Mouse (Mus musculus) hindbrain, embryonic 10.5 days (tissue): ENCODE measurements around the gene Spice1. TPM values are rescaled to one million over a fixed set of nuclear protein-coding genes. Genes with fewer than 3 reads are reported as not detected.

ENCODE experiments used
- DNase-seq: peaks from one replicate; pipeline ENCODE4 v3.0.0-alpha.2; 2017; ENCODE audit warnings: low spot score
- H3K27ac ChIP-seq: fragments of 300-500 bp; sonication (generic); 2 replicates; pipeline ENCODE4 v1.5.1; 2016; ENCODE audit warnings: mild to moderate bottlenecking, moderate library complexity
- H3K27me3 ChIP-seq: fragments of 300-500 bp; sonication (generic); 2 replicates; pipeline ENCODE4 v1.6.1; 2016; ENCODE audit warnings: mild to moderate bottlenecking; ENCODE audit not compliant: poor library complexity, insufficient read depth, severe bottlenecking
- H3K36me3 ChIP-seq: fragments of 300-500 bp; sonication (generic); 2 replicates; pipeline ENCODE4 v1.6.1; 2016; ENCODE audit warnings: mild to moderate bottlenecking, moderate library complexity
- H3K4me1 ChIP-seq: fragments of 300-500 bp; sonication (generic); replicated peaks from 2 replicates; pipeline ENCODE4 v1.6.1; 2016; ENCODE audit warnings: mild to moderate bottlenecking
- H3K4me3 ChIP-seq: fragments of 300-500 bp; sonication (generic); 2 replicates; pipeline ENCODE4 v1.5.1; 2016; ENCODE audit warnings: mild to moderate bottlenecking, moderate library complexity
- H3K9me3 ChIP-seq: fragments of 300-500 bp; sonication (generic); 2 replicates; pipeline ENCODE4 v1.6.1; 2016; ENCODE audit warnings: mild to moderate bottlenecking, moderate library complexity
- WGBS: fragments of 180-500 bp; shearing (Covaris S2); methylation state at CpG from one replicate; pipeline ENCODE4 v1.1.7; 2016; 5-methylcytosine and 5-hydroxymethylcytosine counted together
- polyA plus RNA-seq: library from polyadenylated mRNA; unstranded; fragments of >200 nt; fragmentation: Nextera tagmentation; extraction: Ambion mirVana; gene quantifications from 2 replicates; pipeline ENCODE4 v1.2.1, GENCODE M21; 2016

The Spice1 gene
- polyA plus RNA-seq, result 21.7 and 28.1 TPM in 2 replicates

DNA sequence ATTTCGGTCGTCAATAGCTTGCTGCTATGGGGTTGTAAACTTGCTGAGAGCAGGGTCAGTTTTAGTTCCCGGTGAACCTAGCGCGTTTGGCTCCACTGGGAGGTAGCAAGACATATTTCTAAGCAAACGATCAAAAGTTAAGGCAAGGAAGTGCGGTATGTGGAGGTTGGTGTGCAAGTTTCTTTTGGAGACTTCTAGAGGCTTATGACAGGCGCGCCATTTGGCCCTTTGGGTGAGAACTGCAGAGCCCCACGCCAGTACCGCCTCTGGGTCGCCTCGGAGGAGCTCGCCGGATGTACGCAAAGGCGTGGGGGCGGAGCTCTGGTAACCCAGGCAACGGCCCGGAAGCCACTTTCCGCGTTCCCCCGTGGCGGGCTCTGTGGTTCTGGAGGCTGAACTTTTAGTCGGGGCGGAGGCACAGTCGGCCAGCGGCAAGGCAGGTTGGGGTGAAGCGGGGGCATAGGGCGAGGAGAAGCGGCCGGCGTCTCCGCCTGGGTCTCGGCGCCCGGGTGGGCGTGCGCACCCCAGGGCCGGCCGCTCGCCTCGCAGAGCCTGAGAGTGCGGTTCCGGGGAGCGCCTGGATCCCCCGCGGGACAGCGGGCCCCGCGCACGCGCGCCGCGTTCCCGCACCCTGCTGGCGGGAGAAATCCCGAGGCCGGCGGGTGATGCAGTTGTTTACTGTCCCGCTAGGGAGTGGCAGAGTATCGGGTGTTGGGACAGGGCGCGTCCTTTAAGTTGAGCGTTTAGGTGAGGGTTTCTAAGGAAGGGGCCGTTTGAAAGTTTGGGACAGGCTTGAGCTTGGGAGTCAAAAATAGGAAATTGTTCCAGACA lies at the start of gene Spice1:
Gene Spice1 (plus strand): TSS at position 51 of the 831 bp plus-strand sequence.
- peak; percentile 94 for DNase-seq
- Histone ChIP-seq H3K4me3 (peak within 1 kb of the TSS; percentile 77), H3K27me3 (no peaks in the 10 kb centered on the region), H3K4me1 (peaks cover 22% of the 10 kb centered on the region), H3K9me3 (no peaks in the 10 kb centered on the region), H3K36me3 (no peaks in the 10 kb centered on the region), H3K27ac (peak within 1 kb of the TSS; percentile 95)
- WGBS, result under 1% methylated on average over 66 of the region's 67 CpGs

DNA sequence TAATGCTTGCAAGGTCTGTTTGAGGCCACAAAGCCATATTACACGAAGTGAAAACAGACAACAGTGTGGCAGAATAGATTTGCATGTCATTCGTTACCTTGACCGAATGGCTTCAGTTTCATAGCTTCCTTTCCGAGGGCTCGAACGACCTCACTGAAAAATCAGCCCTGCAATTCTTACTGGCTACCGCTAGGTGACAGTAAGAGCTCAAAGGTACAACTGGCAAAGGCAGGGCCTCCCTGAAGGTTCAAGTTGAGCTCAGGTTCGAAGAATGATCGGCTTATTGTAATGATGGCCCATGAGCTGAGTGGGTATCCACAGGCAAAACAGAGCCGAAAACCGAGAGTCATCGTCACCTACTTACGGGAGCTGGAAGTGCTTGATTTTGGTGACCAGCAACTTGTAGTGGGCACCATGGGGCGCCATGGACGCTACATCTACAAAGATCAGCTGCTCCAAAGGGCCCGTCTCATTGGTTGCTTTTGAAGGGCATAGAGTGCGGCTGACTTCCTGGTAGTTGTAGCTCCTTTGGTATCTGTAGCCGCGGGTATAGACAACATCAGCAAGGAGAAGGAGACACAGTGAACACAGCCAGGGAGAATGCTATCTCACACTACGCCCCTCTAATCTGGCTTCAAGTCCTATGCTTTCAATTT lies 47.4 kb upstream of the Spice1 start:
- no peaks in the 10 kb centered on the region for H3K36me3 ChIP-seq
- no peaks in the 10 kb centered on the region for H3K4me1 ChIP-seq
- H3K27ac ChIP-seq, result no peak overlapping the region
- H3K9me3 ChIP-seq, result no peaks in the 10 kb centered on the region
- no peak for DNase-seq
- WGBS, result 79% methylated on average over 20 of the region's 20 CpGs
- H3K27me3 ChIP-seq, result no peaks in the 10 kb centered on the region
- H3K4me3 ChIP-seq, result no peak overlapping the region

DNA sequence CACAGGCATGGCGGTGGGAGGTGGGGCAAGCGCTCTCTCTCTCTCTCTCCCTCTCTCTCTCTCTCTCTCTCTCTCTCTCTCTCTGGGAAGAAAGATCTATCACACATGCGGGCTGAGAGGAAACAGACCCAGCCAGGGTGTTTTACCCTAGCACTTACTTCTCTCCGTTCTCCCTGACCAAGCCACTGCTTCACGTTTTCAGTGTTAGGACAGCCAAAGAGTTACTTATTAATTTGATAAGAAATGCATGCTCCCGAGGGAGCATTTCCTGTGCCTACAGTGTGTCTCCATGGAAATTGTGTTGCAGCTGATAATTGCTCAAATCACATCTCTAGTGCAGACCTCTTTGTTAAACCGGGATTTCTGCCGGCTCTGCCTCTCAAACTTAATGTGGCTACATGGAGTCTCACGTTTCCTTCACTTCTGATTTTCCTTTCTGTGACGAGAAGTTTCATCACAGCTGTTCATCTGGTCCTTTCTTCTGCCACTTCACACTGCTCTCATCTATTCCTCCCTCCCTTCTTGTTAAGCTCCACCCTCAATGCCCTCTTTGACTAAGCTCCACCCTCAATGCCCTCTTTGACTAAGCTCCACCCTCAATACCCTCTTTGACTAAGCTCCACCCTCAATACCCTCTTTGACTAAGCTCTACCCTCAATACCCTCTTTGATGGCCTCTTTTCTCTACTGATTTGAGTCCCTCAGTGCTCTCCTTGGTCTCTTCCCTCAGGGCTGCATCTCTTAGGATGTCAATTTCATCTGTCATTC lies 44.6 kb upstream of the Spice1 start:
- no peaks in the 10 kb centered on the region for H3K36me3 ChIP-seq
- WGBS, result 67% methylated on average over 10 of the region's 10 CpGs
- H3K27ac ChIP-seq, result no peak overlapping the region
- H3K4me1 ChIP-seq, result no peaks in the 10 kb centered on the region
- H3K27me3 ChIP-seq, result no peaks in the 10 kb centered on the region
- DNase-seq, result no peak
- no peak overlapping the region for H3K4me3 ChIP-seq
- H3K9me3 ChIP-seq, result no peaks in the 10 kb centered on the region

DNA sequence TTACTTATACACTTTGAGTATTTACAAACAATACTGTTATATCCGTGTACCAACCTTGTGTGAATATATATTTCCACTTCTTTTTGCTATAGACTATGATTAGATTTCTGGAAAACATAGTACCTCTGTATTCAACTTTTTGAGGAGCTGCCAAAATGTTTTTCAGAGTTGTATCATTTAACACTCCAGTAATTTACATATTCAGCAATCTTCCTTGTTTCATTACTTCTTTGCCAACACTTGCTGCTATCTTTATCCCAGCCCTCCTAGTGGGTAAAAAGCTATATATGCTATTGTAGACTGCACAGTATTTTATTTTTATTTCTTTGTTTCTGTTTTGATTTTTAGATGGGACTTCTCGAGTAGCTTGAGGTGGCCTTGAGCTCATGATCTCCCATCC lies 43.1 kb upstream of the Spice1 start:
- H3K27ac ChIP-seq, result no peak overlapping the region
- H3K4me3 ChIP-seq, result no peak overlapping the region
- no peaks in the 10 kb centered on the region for H3K9me3 ChIP-seq
- no peak for DNase-seq
- H3K27me3 ChIP-seq, result no peaks in the 10 kb centered on the region
- no peaks in the 10 kb centered on the region for H3K4me1 ChIP-seq
- 74% methylated on average over 2 of the region's 2 CpGs for WGBS
- H3K36me3 ChIP-seq, result no peaks in the 10 kb centered on the region

DNA sequence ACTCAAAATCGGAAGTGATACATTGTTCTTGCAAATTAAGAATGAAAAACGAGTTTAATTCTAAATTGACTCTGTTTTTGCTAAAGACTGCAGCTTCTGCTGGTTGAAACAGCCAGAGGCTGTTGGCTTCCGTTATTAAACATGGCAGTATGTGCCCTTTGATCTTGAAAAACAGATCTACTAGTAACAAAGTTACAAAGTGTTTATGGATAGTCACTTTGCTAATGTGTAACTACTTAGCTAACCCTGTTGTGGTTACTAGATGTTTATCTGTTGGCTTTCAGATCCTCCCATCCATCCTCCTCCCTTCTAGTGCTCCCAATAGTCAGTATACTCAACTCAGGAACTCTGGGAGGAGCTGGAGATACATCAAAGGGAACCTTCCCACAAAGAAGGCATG lies 41.3 kb upstream of the Spice1 start:
- H3K4me3 ChIP-seq, result no peak overlapping the region
- H3K36me3 ChIP-seq, result no peaks in the 10 kb centered on the region
- no peak for DNase-seq
- WGBS, result 68% methylated on average over 3 of the region's 3 CpGs
- no peak overlapping the region for H3K27ac ChIP-seq
- no peaks in the 10 kb centered on the region for H3K27me3 ChIP-seq
- H3K9me3 ChIP-seq, result no peaks in the 10 kb centered on the region
- H3K4me1 ChIP-seq, result no peaks in the 10 kb centered on the region

DNA sequence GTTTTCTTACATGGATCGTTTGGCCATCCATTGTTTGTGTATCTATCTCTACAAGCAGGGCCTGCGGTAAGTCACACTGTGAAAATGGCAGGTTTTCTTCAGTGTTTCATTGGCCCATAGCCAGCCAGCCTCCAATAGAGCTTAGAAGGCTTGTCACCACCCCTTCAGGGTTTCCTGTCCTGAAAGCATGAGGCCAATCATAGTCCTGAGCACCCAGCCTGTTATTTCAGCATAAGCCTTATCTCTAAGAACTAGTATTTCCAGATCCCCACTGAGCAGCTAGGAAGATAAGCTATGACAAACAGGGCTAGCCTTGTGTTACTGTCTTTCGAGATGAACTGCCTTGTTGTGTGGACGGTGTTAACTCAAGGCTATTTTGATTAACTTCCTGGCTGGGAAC lies 33.5 kb upstream of the Spice1 start:
- H3K27ac ChIP-seq, result no peak overlapping the region
- no peaks in the 10 kb centered on the region for H3K4me1 ChIP-seq
- H3K4me3 ChIP-seq, result no peak overlapping the region
- no peaks in the 10 kb centered on the region for H3K27me3 ChIP-seq
- 87% methylated on average over 4 of the region's 4 CpGs for WGBS
- H3K9me3 ChIP-seq, result no peaks in the 10 kb centered on the region
- no peaks in the 10 kb centered on the region for H3K36me3 ChIP-seq
- no peak for DNase-seq

DNA sequence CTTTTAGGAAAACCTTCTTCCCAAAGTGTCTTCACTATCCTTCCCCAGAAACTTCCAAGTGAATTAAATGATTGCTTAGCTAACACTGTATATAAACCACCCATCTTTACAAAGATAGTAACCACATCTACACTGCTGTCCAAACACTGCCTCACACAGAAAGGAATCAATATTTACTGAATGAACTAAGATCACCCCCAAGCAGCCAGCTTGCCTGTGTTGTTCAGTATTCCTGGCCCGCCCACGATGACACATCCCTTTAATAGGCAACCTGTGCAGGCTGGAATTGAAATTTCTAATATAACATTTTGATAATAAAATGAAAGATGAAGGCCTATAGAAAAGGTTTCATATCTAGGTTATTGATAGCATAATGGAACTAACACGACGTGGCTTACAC lies 30.6 kb upstream of the Spice1 start:
- Histone ChIP-seq H3K27me3 (no peaks in the 10 kb centered on the region), H3K9me3 (no peaks in the 10 kb centered on the region), H3K4me3 (no peak overlapping the region), H3K36me3 (no peaks in the 10 kb centered on the region), H3K4me1 (peaks cover 7% of the 10 kb centered on the region; the same call in 1 of the 2 replicates), H3K27ac (no peak overlapping the region)
- 87% methylated on average over 4 of the region's 4 CpGs for WGBS
- DNase-seq, result no peak

DNA sequence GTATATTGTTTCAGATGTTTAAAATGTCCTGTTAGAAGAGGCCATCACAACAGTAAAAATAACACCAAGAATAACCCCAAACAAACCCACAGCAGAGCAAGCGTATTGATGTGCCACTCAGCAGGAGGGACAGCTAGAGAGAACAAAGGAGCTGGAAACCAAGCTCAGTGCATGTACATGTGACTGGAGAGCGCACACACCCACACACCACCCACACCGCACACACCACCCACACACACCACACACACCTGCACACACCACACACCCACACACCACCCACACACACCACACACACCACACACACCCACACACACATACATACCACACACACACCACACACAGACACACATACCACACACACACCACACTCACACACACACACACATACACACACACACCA lies 26.7 kb upstream of the Spice1 start:
- Histone ChIP-seq H3K9me3 (no peaks in the 10 kb centered on the region), H3K36me3 (no peaks in the 10 kb centered on the region), H3K4me1 (peaks cover 7% of the 10 kb centered on the region; the same call in 1 of the 2 replicates), H3K4me3 (no peak overlapping the region), H3K27ac (peak overlapping the region; percentile 1; the same call in 1 of the 2 replicates), H3K27me3 (no peaks in the 10 kb centered on the region)
- WGBS, result 59% methylated on average over 3 of the region's 3 CpGs
- no peak for DNase-seq

DNA sequence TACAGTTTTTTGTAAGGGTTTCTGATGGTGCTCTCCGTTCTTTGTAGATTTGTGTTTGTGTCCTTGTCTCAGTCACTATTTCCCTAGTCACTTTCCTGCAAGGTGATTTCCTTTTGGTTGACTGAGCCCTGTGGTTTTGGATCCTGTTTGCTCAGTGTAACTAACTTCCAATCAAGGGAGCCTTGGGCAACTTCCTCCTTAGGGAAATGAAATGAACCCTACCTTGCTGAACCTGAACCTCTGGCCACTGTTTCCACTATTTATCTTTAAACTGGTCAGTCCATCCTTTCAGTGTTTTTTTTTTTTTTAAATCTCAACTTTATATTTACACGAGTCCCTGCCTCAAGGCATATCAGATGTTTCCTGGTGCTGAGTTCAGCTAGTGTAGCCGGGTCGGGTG lies 18.3 kb upstream of the Spice1 start:
- H3K4me1 ChIP-seq, result peaks cover 17% of the 10 kb centered on the region
- DNase-seq, result no peak

DNA sequence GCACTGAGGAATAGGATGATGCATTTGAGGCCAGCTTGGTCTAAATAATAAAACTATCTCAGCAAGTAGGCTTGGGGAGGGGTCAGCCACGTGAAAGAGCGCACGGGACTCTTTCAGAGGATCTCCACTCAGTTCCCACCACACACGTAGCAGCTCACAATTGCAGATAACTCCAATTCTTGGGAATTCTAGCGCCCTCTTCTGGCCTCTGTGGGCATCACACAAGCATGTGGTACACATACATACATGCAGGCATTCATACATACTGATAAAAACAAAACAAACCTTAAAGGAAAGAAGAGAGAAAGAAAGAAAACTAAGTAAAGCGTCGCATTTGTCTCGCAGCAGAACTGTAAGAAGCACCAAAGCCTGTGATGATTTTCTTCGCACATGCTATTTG lies 16.3 kb upstream of the Spice1 start:
- DNase-seq, result no peak
- H3K27me3 ChIP-seq, result peaks cover 49% of the 10 kb centered on the region
- H3K9me3 ChIP-seq, result peaks cover 5% of the 10 kb centered on the region; the same call in 1 of the 2 replicates
- WGBS, result 75% methylated on average over 9 of the region's 9 CpGs
- no peak overlapping the region for H3K4me3 ChIP-seq
- no peak overlapping the region for H3K27ac ChIP-seq
- H3K4me1 ChIP-seq, result peaks cover 17% of the 10 kb centered on the region
- H3K36me3 ChIP-seq, result no peaks in the 10 kb centered on the region

More for the DNA sequence above, 18.3 kb upstream of the Spice1 start:
- H3K27me3 ChIP-seq, result peaks cover 34% of the 10 kb centered on the region
- H3K36me3 ChIP-seq, result no peaks in the 10 kb centered on the region
- H3K4me3 ChIP-seq, result no peak overlapping the region
- H3K9me3 ChIP-seq, result peaks cover 5% of the 10 kb centered on the region; the same call in 1 of the 2 replicates
- no peak overlapping the region for H3K27ac ChIP-seq
- 67% methylated on average over 4 of the region's 4 CpGs for WGBS

DNA sequence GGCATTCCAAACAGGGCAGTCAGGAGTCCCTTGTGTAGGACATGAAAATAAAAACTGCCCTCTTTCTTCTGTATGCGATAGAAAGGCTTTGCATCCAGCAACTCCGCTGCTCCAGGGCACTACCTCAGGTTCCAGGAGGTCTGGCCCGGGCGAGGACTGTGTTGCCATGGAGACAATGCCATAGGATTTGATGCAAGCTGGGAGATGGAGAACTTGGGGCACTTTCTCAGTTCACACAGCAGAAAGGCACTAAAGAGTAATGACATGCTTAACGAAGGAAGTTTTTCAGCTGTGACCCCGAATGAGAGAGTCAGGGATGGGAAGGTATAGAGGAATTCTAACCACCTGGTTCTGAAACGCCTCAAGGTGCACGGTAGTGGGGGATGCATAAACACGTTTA lies 15.8 kb upstream of the Spice1 start:
- peak; percentile 20 for DNase-seq
- H3K27me3 ChIP-seq, result peaks cover 49% of the 10 kb centered on the region
- WGBS, result 16% methylated on average over 9 of the region's 9 CpGs
- H3K4me3 ChIP-seq, result no peak overlapping the region
- H3K4me1 ChIP-seq, result peaks cover 17% of the 10 kb centered on the region
- no peaks in the 10 kb centered on the region for H3K36me3 ChIP-seq
- no peak overlapping the region for H3K27ac ChIP-seq
- peaks cover 5% of the 10 kb centered on the region; the same call in 1 of the 2 replicates for H3K9me3 ChIP-seq

DNA sequence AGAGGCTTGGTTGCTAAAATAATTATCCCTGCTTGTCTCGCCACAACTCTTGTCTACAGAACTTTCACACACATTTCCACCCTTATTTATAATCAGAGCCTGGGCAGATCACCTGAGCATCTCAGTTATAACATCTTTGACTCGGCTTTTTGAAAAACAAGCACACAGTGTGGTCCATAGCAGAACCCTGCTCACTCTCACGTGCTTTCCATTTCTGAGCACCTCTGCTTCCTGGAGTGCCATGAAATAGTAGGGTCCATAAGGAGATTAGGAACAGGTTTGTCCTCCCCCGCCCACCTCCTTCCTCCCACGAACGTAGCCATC lies 15.3 kb upstream of the Spice1 start:
- Histone ChIP-seq H3K27me3 (peaks cover 49% of the 10 kb centered on the region), H3K9me3 (peaks cover 5% of the 10 kb centered on the region; the same call in 1 of the 2 replicates), H3K4me1 (peaks cover 17% of the 10 kb centered on the region), H3K36me3 (no peaks in the 10 kb centered on the region), H3K4me3 (peak overlapping the region; percentile 78), H3K27ac (no peak overlapping the region)
- 11% methylated on average over 6 of the region's 6 CpGs for WGBS
- DNase-seq, result no peak
